Mouse (Mus musculus): ENCODE measurements around the gene Rps8. TPM values are rescaled to one million over a fixed set of nuclear protein-coding genes. Genes with fewer than 3 reads are reported as not detected.

The Rps8 gene
- polyA plus RNA-seq, 1 experiment: 3,907 TPM

GRCm38 (mm10) chr4:117131890-117132793 is 23.9 kb downstream of the Rps8 start:
- H3ac ChIP-seq (ENCODE audit: control insufficient read depth, insufficient read length): peak overlapping the region; percentile 60

DNA sequence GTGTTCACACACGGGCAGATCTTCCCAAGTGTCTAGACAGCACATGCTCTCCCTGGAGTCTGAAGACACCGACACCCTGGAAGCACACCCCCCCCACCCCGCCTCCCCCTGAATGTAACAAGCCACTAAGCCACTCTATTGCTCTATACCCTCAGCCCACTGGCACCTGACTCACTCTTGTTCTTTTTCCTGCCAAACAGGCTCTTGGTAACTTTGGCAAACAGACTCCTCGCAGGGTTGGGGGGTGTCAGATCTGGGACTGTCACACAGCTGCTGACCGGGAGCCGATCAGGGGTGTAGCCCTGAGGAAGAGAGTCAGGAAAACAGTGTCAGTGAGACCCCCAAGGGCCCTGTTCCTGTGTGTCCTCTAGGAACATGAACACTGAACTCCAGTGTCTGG is 24.8 kb downstream of the Rps8 start:
- H3K4me2 ChIP-seq (ENCODE audit: low read depth): no peak overlapping the region
- no peak overlapping the region for H3K4me3 ChIP-seq
- no peak overlapping the region for H3ac ChIP-seq (ENCODE audit: control insufficient read depth, insufficient read length)
- peaks cover 12% of the 10 kb centered on the region for H3K79me2 ChIP-seq (ENCODE audit: control insufficient read depth, insufficient read depth)
- peaks cover 9% of the 10 kb centered on the region for H3K36me3 ChIP-seq (ENCODE audit: control insufficient read depth, insufficient read depth)
- H3K27me3 ChIP-seq (ENCODE audit: control insufficient read depth, insufficient read depth, insufficient read length): no peaks in the 10 kb centered on the region
- TF ChIP-seq USF1 (IDR thresholded peaks at IDR 0.05; ENCODE audit: low read depth): no peak

More at GRCm38 (mm10) chr4:117131890-117132793, 23.9 kb downstream of the Rps8 start:
- Histone ChIP-seq H3K27me3 (ENCODE audit: control insufficient read depth, insufficient read depth, insufficient read length) (no peaks in the 10 kb centered on the region), H3K36me3 (ENCODE audit: control insufficient read depth, insufficient read depth) (peaks cover 9% of the 10 kb centered on the region), H3K4me2 (ENCODE audit: low read depth) (peak overlapping the region; percentile 73), H3K79me2 (ENCODE audit: control insufficient read depth, insufficient read depth) (peaks cover 12% of the 10 kb centered on the region), H3K4me3 (peak overlapping the region; percentile 62)
- TF ChIP-seq MYOD1 (IDR thresholded peaks at IDR 0.05; ENCODE audit: control insufficient read depth in 1 of 3, insufficient read length in 2 of 3, low read depth in 2 of 3): peak in 1 of 3 experiments; percentile 12
- TF ChIP-seq SRF (IDR thresholded peaks at IDR 0.05; ENCODE audit: control insufficient read depth, insufficient read length, low read depth): no peak
- no peak for TF ChIP-seq TCF3 (IDR thresholded peaks at IDR 0.05; ENCODE audit: insufficient read length, low read depth)
- no peak for TF ChIP-seq CEBPB (IDR thresholded peaks at IDR 0.05; ENCODE audit: insufficient read depth, poor library complexity, severe bottlenecking)
- TF ChIP-seq POLR2A (IDR thresholded peaks at IDR 0.05; ENCODE audit: insufficient read length, low read depth): no peak
- TF ChIP-seq MYOG (IDR thresholded peaks at IDR 0.05; ENCODE audit: control insufficient read depth in 1 of 3, insufficient read depth in 1 of 3, insufficient read length in 2 of 3, low read depth in 2 of 3): peak; percentile 7 to 78 (median 64)
- TF ChIP-seq TCF12 (IDR thresholded peaks at IDR 0.05; ENCODE audit: insufficient read depth, poor library complexity, severe bottlenecking): no peak
- TF ChIP-seq E2F4 (IDR thresholded peaks at IDR 0.05; ENCODE audit: insufficient read depth): no peak
- no peak for TF ChIP-seq POLR2AphosphoS2 (IDR thresholded peaks at IDR 0.05; ENCODE audit: insufficient read length, low read depth)
- TF ChIP-seq MAX (IDR thresholded peaks at IDR 0.05; ENCODE audit: low read depth): no peak
- TF ChIP-seq REST (IDR thresholded peaks at IDR 0.05; ENCODE audit: insufficient read depth, insufficient read length): no peak
- no peak for TF ChIP-seq USF1 (IDR thresholded peaks at IDR 0.05; ENCODE audit: low read depth)

GRCm38 (mm10) chr4:117130790-117131189 is 25.3 kb downstream of the Rps8 start:
- Histone ChIP-seq H3K36me3 (ENCODE audit: control insufficient read depth, insufficient read depth) (peaks cover 9% of the 10 kb centered on the region), H3K79me2 (ENCODE audit: control insufficient read depth, insufficient read depth) (peaks cover 12% of the 10 kb centered on the region), H3K4me3 (no peak overlapping the region), H3K27me3 (ENCODE audit: control insufficient read depth, insufficient read depth, insufficient read length) (no peaks in the 10 kb centered on the region), H3K4me2 (ENCODE audit: low read depth) (no peak overlapping the region), H3ac (ENCODE audit: control insufficient read depth, insufficient read length) (no peak overlapping the region)
- no peak for TF ChIP-seq CEBPB (IDR thresholded peaks at IDR 0.05; ENCODE audit: insufficient read depth, poor library complexity, severe bottlenecking)
- TF ChIP-seq MYOD1 (IDR thresholded peaks at IDR 0.05; ENCODE audit: control insufficient read depth in 1 of 3, insufficient read length in 2 of 3, low read depth in 2 of 3): peak in 1 of 3 experiments; percentile 46

- H3K79me2 ChIP-seq (ENCODE audit: control insufficient read depth, insufficient read depth): peaks cover 17% of the 10 kb centered on the region
- TF ChIP-seq POLR2A (IDR thresholded peaks at IDR 0.05; ENCODE audit: insufficient read length, low read depth) (no peak), POLR2AphosphoS2 (IDR thresholded peaks at IDR 0.05; ENCODE audit: insufficient read length, low read depth) (peak; percentile 40), SRF (IDR thresholded peaks at IDR 0.05; ENCODE audit: control insufficient read depth, insufficient read length, low read depth) (no peak)
These were observed 27.9 kb downstream of the Rps8 start for GRCm38 (mm10) chr4:117127991-117128686.

GRCm38 (mm10) chr4:117126675-117127290 is 29.3 kb downstream of the Rps8 start, which contains the start of gene Tctex1d4:
TSS of gene Tctex1d4 (plus strand) at chr4:117126794.
- H3K4me2 ChIP-seq (ENCODE audit: low read depth): peak within 1 kb of the TSS; percentile 92
- no peak for TF ChIP-seq USF1 (IDR thresholded peaks at IDR 0.05; ENCODE audit: low read depth)
- no peak for TF ChIP-seq CEBPB (IDR thresholded peaks at IDR 0.05; ENCODE audit: insufficient read depth, poor library complexity, severe bottlenecking)
- TF ChIP-seq REST (IDR thresholded peaks at IDR 0.05; ENCODE audit: insufficient read depth, insufficient read length): no peak
- TF ChIP-seq POLR2AphosphoS2 (IDR thresholded peaks at IDR 0.05; ENCODE audit: insufficient read length, low read depth): no peak
- TF ChIP-seq POLR2A (IDR thresholded peaks at IDR 0.05; ENCODE audit: insufficient read length, low read depth): no peak
- TF ChIP-seq MYOD1 (IDR thresholded peaks at IDR 0.05; ENCODE audit: control insufficient read depth in 1 of 3, insufficient read length in 2 of 3, low read depth in 2 of 3): no peak
- TF ChIP-seq MYOG (IDR thresholded peaks at IDR 0.05; ENCODE audit: control insufficient read depth in 1 of 3, insufficient read depth in 1 of 3, insufficient read length in 2 of 3, low read depth in 2 of 3): no peak
- TF ChIP-seq SRF (IDR thresholded peaks at IDR 0.05; ENCODE audit: control insufficient read depth, insufficient read length, low read depth): no peak
- TF ChIP-seq TCF12 (IDR thresholded peaks at IDR 0.05; ENCODE audit: insufficient read depth, poor library complexity, severe bottlenecking): no peak
- TF ChIP-seq MAX (IDR thresholded peaks at IDR 0.05; ENCODE audit: low read depth): no peak
- TF ChIP-seq TCF3 (IDR thresholded peaks at IDR 0.05; ENCODE audit: insufficient read length, low read depth): no peak
- H3K27me3 ChIP-seq (ENCODE audit: control insufficient read depth, insufficient read depth, insufficient read length): no peaks in the 10 kb centered on the region
- H3K79me2 ChIP-seq (ENCODE audit: control insufficient read depth, insufficient read depth): peaks cover 7% of the 10 kb centered on the region
- H3ac ChIP-seq (ENCODE audit: control insufficient read depth, insufficient read length): no peak within 1 kb of the TSS
- peaks cover 9% of the 10 kb centered on the region for H3K36me3 ChIP-seq (ENCODE audit: control insufficient read depth, insufficient read depth)
- H3K4me3 ChIP-seq: peak within 1 kb of the TSS; percentile 20

More at GRCm38 (mm10) chr4:117127991-117128686, 27.9 kb downstream of the Rps8 start:
- Histone ChIP-seq H3K4me3 (no peak overlapping the region), H3K27me3 (ENCODE audit: control insufficient read depth, insufficient read depth, insufficient read length) (no peaks in the 10 kb centered on the region), H3K36me3 (ENCODE audit: control insufficient read depth, insufficient read depth) (peaks cover 9% of the 10 kb centered on the region), H3ac (ENCODE audit: control insufficient read depth, insufficient read length) (no peak overlapping the region), H3K4me2 (ENCODE audit: low read depth) (no peak overlapping the region)
